Mouse (Mus musculus) intestine, postnatal 0 days (tissue): ENCODE results near the gene Cp. TPM values are rescaled to one million over a fixed set of nuclear protein-coding genes. Genes with fewer than 3 reads are reported as not detected.

ENCODE experiments used
- ATAC-seq: fragments of 200-750 bp; cut with Nextera tagmentation; 2 replicates; pipeline ENCODE4 v1.8.0; 2017; ENCODE audit warnings: mild to moderate bottlenecking, moderate TSS enrichment, moderate library complexity
- H3K27ac ChIP-seq: fragments of 300-500 bp; sonication (generic); 2 replicates; pipeline ENCODE4 v1.5.1; 2014; ENCODE audit warnings: mild to moderate bottlenecking, low read depth, low read length, moderate library complexity
- H3K27me3 ChIP-seq: fragments of 300-500 bp; sonication (generic); replicated peaks from 2 replicates; pipeline ENCODE4 v1.6.1; 2014; ENCODE audit warnings: low read length, mixed read lengths; ENCODE audit not compliant: control insufficient read depth, insufficient read depth
- H3K36me3 ChIP-seq: fragments of 300-500 bp; sonication (generic); 2 replicates; pipeline ENCODE4 v1.6.1; 2014; ENCODE audit warnings: mild to moderate bottlenecking, moderate library complexity; ENCODE audit not compliant: control insufficient read depth, insufficient read depth
- H3K4me1 ChIP-seq: fragments of 300-500 bp; sonication (generic); replicated peaks from 2 replicates; pipeline ENCODE4 v1.6.1; 2014; ENCODE audit warnings: antibody characterized with exemption, low read length, mixed read lengths; ENCODE audit not compliant: control insufficient read depth, insufficient read depth
- H3K4me2 ChIP-seq: fragments of 300-500 bp; sonication (generic); replicated peaks from 2 replicates; pipeline ENCODE4 v1.6.1; 2014; ENCODE audit warnings: low read depth, mild to moderate bottlenecking, moderate library complexity
- H3K4me3 ChIP-seq: fragments of 300-500 bp; sonication (generic); 2 replicates; pipeline ENCODE4 v1.5.1; 2014; ENCODE audit warnings: low read depth, low read length
- H3K9ac ChIP-seq: fragments of 300-500 bp; sonication (generic); 2 replicates; pipeline ENCODE4 v1.6.1; 2014; ENCODE audit warnings: mild to moderate bottlenecking, low read depth, low read length
- H3K9me3 ChIP-seq: fragments of 300-500 bp; sonication (generic); 2 replicates; pipeline ENCODE4 v1.6.1; 2016; ENCODE audit warnings: mixed run types; ENCODE audit not compliant: control insufficient read depth
- CTCF ChIP-seq: sonication (generic); IDR thresholded peaks from 2 replicates; pipeline ENCODE4 v1.5.1; 2016; ENCODE audit warnings: low read depth, mild to moderate bottlenecking, control low read depth, antibody characterized with exemption, moderate library complexity
- WGBS: fragments of 180-500 bp; shearing (Covaris S2); extraction: QIAGEN DNeasy Blood & Tissue Kit; methylation state at CpG from one replicate; pipeline ENCODE4 v1.1.7; 2014; 5-methylcytosine and 5-hydroxymethylcytosine counted together
- polyA plus RNA-seq: library from polyadenylated mRNA; unstranded; fragments of >200 nt; fragmentation: Nextera tagmentation; extraction: Ambion mirVana; gene quantifications from 2 replicates; pipeline ENCODE4 v1.2.1, GENCODE M21; 2015

Gene Cp
- polyA plus RNA-seq, 1 experiment from 2014 or later, result 1.2 TPM

GRCm38 (mm10) chr3:20014454-20014853 is 57.6 kb downstream of the Cp start:
- H3K4me2 ChIP-seq, result no peak overlapping the region
- ATAC-seq, result no peak
- TF ChIP-seq CTCF, result no peak
- no peaks in the 10 kb centered on the region for H3K9me3 ChIP-seq
- H3K27me3 ChIP-seq, result no peaks in the 10 kb centered on the region
- no peaks in the 10 kb centered on the region for H3K4me1 ChIP-seq
- H3K9ac ChIP-seq, result no peak overlapping the region
- 93% methylated on average over 2 of the region's 2 CpGs for WGBS
- no peak overlapping the region for H3K27ac ChIP-seq
- H3K4me3 ChIP-seq, result no peak overlapping the region
- peaks cover 38% of the 10 kb centered on the region for H3K36me3 ChIP-seq

GRCm38 (mm10) chr3:20018076-20018475 is 61.2 kb downstream of the Cp start:
- H3K27ac ChIP-seq, result no peak overlapping the region
- no peak for ATAC-seq
- H3K36me3 ChIP-seq, result peaks cover 39% of the 10 kb centered on the region
- no peak overlapping the region for H3K9ac ChIP-seq
- H3K4me1 ChIP-seq, result no peaks in the 10 kb centered on the region
- no peak overlapping the region for H3K4me3 ChIP-seq
- WGBS, result 70% methylated on average over 8 of the region's 8 CpGs
- TF ChIP-seq CTCF, result no peak
- no peaks in the 10 kb centered on the region for H3K9me3 ChIP-seq
- no peaks in the 10 kb centered on the region for H3K27me3 ChIP-seq
- H3K4me2 ChIP-seq, result no peak overlapping the region

- H3K36me3 ChIP-seq, result peaks cover 49% of the 10 kb centered on the region
- no peak overlapping the region for H3K27ac ChIP-seq
- no peaks in the 10 kb centered on the region for H3K9me3 ChIP-seq
- H3K4me2 ChIP-seq, result no peak overlapping the region
- H3K4me1 ChIP-seq, result no peaks in the 10 kb centered on the region
- H3K9ac ChIP-seq, result no peak overlapping the region
- H3K27me3 ChIP-seq, result no peaks in the 10 kb centered on the region
- TF ChIP-seq CTCF, result no peak
- ATAC-seq, result no peak
- no peak overlapping the region for H3K4me3 ChIP-seq
- WGBS, result 40% methylated on average over 1 of the region's 1 CpGs
Measured at GRCm38 (mm10) chr3:20023832-20024231, 67.0 kb downstream of the Cp start.

GRCm38 (mm10) chr3:20026481-20026880 is 69.6 kb downstream of the Cp start:
- Histone ChIP-seq H3K27ac (no peak overlapping the region), H3K36me3 (peaks cover 43% of the 10 kb centered on the region), H3K4me3 (no peak overlapping the region), H3K9me3 (no peaks in the 10 kb centered on the region), H3K4me2 (no peak overlapping the region), H3K4me1 (no peaks in the 10 kb centered on the region), H3K27me3 (no peaks in the 10 kb centered on the region), H3K9ac (no peak overlapping the region)
- TF ChIP-seq CTCF, result no peak
- ATAC-seq, result no peak

- peaks cover 43% of the 10 kb centered on the region for H3K36me3 ChIP-seq
- ATAC-seq, result no peak
- no peak overlapping the region for H3K4me3 ChIP-seq
- no peaks in the 10 kb centered on the region for H3K27me3 ChIP-seq
- no peaks in the 10 kb centered on the region for H3K9me3 ChIP-seq
- H3K4me2 ChIP-seq, result no peak overlapping the region
- no peak for TF ChIP-seq CTCF
- H3K4me1 ChIP-seq, result no peaks in the 10 kb centered on the region
- H3K27ac ChIP-seq, result no peak overlapping the region
- WGBS, result 86% methylated on average over 8 of the region's 8 CpGs
- H3K9ac ChIP-seq, result no peak overlapping the region
Measured at GRCm38 (mm10) chr3:20026996-20027689, 70.3 kb downstream of the Cp start.

- Histone ChIP-seq H3K4me1 (no peaks in the 10 kb centered on the region), H3K27me3 (no peaks in the 10 kb centered on the region), H3K27ac (no peak overlapping the region), H3K9ac (no peak overlapping the region), H3K36me3 (peaks cover 41% of the 10 kb centered on the region), H3K4me3 (no peak overlapping the region), H3K4me2 (no peak overlapping the region), H3K9me3 (no peaks in the 10 kb centered on the region)
- ATAC-seq, result no peak
- WGBS, result 94% methylated on average over 5 of the region's 5 CpGs
- TF ChIP-seq CTCF, result no peak
Measured at GRCm38 (mm10) chr3:20027788-20028187, 70.9 kb downstream of the Cp start.

- H3K36me3 ChIP-seq, result peaks cover 33% of the 10 kb centered on the region
- no peaks in the 10 kb centered on the region for H3K27me3 ChIP-seq
- 91% methylated on average over 3 of the region's 3 CpGs for WGBS
- no peak overlapping the region for H3K27ac ChIP-seq
- H3K9ac ChIP-seq, result no peak overlapping the region
- TF ChIP-seq CTCF, result no peak
- H3K9me3 ChIP-seq, result no peaks in the 10 kb centered on the region
- ATAC-seq, result no peak
- no peaks in the 10 kb centered on the region for H3K4me1 ChIP-seq
- no peak overlapping the region for H3K4me2 ChIP-seq
- H3K4me3 ChIP-seq, result no peak overlapping the region
Measured at GRCm38 (mm10) chr3:20028640-20029039, 71.8 kb downstream of the Cp start.
